Mouse (Mus musculus) thymus, postnatal 25 days (tissue): ENCODE data around the gene Ascc2.
"Not testable (repeated sequence)": the region's sequence is repeated elsewhere in the genome, so short reads cannot be mapped to it uniquely, and the experiment has no call there.

ENCODE experiments used
- DNase-seq: peaks from one replicate; pipeline ENCODE4 v3.0.0; 2022

Ascc2 gene

GRCm38 (mm10) chr11:4634395-4634794, 3.2 kb upstream of the Ascc2 start:
- DNase-seq = no peak

GRCm38 (mm10) chr11:4636782-4637342, 685 bp upstream of the Ascc2 start:
- DNase-seq = no peak

GRCm38 (mm10) chr11:4638261-4638660, 714 bp downstream of the Ascc2 start:
- DNase-seq = no peak

DNA sequence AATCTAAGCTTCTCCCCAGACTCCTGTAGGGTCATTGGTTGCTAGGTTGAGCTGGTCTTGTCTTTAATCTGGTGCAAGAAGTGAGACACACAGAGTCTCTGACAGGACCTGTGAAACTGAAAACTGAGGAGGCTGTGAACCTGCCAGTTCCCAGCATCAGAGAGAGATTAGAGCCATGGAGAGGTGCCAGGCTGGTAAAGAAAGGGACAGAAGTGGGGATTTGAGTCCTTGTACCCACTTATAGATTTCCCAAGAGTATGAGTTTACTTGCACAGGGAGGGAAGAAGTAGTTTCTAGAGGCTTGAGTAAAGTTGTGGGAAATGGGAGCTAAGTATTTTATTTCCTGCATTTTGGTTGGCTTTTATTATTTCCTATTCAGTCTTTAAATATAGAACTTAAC, 3.6 kb downstream of the Ascc2 start:
- no peak for DNase-seq

GRCm38 (mm10) chr11:4643722-4644121, 6.2 kb downstream of the Ascc2 start:
- no peak for DNase-seq

GRCm38 (mm10) chr11:4645180-4645579, 7.6 kb downstream of the Ascc2 start:
- not testable (repeated sequence) for DNase-seq

DNA sequence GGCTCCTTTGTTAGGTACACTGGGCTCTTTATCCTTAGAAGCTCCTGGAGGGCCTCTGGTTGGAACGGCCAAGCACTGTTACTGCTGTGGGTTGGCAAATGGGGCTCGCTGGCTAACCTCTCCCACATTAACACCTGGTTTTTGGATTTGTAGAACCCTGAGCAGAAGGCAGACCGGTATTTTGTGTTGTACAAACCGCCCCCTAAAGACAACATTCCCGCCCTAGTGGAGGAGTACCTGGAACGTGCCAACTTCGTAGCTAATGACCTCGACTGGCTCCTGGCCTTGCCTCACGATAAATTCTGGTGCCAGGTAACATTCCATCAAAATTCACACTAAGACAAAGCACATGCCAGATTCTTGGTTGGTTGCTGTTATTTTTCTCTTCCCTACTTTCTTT, 8.9 kb downstream of the Ascc2 start:
- DNase-seq = no peak

DNA sequence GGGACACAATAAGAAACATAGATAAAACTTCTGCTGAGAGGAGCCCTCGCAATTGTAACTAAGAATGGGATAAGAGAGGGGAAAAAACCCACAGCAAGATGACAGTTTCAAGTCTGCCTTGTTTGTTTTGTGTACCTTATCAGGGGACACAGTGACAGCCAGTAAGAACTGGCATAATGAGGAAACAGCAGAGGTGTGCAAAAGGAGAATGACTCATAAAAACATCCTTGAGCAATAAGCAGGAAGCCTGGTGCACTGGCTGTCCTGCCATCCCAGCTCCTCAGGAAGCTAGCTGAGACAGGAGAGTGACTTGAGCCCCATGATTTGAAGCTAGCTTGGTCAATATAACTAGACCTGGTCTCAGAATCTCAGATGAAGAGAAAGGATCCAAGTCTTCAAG, 22.3 kb downstream of the Ascc2 start:
- DNase-seq = no peak

- no peak for DNase-seq
Measured at GRCm38 (mm10) chr11:4660309-4661025, 22.9 kb downstream of the Ascc2 start.

- DNase-seq = no peak
Measured at GRCm38 (mm10) chr11:4661324-4661723, 23.8 kb downstream of the Ascc2 start.

DNA sequence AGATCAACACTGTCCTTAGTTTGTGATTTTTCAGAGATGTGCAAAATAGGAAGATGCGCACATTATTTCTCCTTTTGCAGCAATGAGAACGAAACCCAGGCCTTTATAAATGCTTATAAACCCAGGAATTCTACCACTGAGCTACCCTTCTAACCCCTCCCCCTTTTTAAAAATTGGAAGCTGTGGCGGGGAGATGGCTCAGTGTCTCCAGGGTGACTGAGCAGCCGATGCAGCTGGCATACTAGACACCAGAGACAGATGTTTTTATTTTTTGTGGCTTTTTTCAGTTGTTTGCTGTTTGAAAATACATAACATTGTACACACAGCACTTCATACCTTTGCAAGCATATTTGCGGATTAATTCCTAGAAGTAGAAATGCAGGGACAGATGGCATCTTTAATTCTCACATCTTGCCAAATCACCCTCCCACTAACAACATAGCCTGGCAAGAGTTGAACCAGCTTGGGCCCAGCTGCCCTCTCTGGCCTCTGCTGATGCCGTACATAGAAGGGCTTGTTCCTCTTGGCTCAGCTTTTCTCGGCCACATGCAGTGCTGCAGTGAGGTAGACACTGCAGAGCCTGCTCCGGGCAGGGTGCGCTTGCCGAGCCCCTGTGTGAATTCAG, 24.4 kb downstream of the Ascc2 start:
- no peak for DNase-seq

DNA sequence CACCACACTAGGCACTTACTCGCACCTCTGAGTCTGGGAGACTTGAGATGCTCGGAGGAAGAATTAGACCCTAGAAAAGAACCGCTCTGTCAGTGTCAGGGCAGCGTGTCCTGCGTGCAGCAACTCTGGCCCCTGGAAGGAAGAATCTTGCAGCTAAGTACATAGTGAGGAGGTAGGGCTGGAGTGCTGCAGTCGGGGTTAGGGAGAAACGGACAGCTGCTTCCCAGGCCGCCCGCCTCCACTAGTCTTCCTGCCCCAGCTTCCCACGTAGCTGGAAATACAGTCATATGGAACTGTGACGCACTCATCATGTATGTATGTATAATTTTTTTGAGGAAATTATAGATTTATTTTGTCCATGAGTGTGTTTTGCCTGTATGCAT, 24.9 kb downstream of the Ascc2 start:
- DNase-seq = no peak

- DNase-seq = no peak
Measured at GRCm38 (mm10) chr11:4671736-4672135, 34.2 kb downstream of the Ascc2 start.

GRCm38 (mm10) chr11:4674593-4674992, 37.0 kb downstream of the Ascc2 start:
- DNase-seq = no peak

GRCm38 (mm10) chr11:4675126-4675562, 37.6 kb downstream of the Ascc2 start:
- no peak for DNase-seq

GRCm38 (mm10) chr11:4675693-4676092, 38.1 kb downstream of the Ascc2 start:
- DNase-seq = no peak

DNA sequence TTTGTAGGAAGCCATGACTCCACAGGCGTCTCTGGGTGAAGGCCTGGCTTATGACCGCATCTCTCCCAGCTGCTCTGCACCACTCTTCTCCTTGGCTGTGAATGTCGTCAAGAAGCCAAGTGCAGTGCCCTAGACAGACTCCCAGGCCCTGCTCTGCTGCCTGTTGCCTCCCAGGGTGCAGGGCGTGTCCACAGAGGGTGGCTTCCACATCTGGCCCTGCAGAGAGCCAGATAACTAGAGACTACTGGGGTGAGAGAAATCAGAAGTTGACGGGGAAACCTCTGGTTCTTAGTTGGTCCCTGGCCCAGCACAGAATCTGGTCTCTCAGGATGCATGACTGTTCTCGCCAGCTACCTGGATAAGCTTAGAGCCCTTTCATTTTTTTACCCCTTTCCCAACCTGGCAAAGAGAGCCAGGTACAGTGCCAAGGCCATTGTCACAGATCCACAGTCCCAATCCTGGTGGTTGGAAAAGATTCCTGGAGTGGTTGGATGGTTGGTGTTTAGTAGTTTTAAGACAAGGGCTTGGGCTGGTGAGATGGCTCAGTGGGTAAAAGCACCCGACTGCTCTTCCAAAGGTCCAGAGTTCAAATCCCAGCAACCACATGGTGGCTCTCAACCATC, 39.8 kb downstream of the Ascc2 start:
- DNase-seq = no peak

- DNase-seq = no peak
Measured at GRCm38 (mm10) chr11:4678700-4679440, 41.3 kb downstream of the Ascc2 start.

DNA sequence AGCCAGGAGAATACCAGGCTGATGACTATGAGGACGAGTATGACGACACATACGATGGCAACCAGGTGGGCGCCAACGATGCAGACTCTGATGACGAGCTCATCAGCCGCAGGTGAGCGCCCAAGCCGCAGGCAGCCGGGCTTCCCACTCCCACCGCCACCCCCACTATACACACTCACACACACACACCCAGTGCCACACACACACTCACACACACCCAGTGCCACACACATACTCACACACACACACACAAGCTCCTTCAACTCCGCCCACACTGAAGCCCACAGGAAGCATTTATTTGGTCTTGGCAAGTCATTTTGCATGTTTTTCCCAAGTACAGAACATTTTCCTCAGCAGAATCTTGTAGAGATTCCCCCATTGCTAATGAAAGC, 41.9 kb downstream of the Ascc2 start:
- no peak for DNase-seq

GRCm38 (mm10) chr11:4680126-4680525, 42.6 kb downstream of the Ascc2 start:
- no peak for DNase-seq

DNA sequence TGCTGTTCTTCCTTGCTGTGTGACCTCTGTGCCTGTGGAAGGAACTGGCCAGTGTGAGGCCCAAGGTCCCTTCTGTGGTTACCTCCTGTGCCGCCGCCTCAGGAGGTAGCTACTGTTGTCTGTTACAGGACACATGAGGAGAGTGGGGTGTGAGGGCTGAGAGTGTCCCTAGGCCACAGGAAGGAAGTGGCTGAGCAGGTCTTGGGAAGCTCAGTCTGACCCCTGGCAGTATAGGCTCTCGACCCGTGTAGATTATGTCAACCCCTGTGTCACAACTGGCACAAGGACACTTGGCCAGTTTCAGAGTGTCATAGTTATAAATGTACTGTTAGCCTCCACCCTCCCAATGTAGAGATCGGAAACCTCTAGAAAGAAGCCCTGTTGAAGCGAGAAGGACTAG, 46.0 kb downstream of the Ascc2 start:
- DNase-seq = no peak

GRCm38 (mm10) chr11:4684186-4684585, 46.6 kb downstream of the Ascc2 start:
- no peak for DNase-seq

DNA sequence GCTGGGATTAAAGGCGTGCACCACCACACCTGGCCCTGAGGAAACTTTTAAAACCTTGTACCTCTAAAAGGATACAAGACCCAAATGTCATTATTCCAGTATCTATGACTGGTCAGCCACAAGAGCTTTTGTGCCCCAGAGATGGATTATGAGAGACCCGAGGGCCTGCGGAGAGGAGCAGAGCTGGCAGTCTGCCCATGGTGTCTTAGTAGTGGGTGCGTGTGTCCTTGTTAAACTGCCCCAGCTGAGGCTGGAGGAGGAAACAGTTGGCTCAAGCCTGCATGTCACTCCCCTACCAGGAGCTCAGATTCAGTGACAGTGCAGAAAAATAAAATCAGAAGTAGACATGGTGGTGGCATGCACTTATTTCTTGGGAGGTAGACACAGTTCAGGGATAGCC, 47.5 kb downstream of the Ascc2 start:
- no peak for DNase-seq
